Mouse (Mus musculus): ENCODE data around the gene Eif4ebp2. TPM values are rescaled to one million over a fixed set of nuclear protein-coding genes. Genes with fewer than 3 reads are reported as not detected.

Eif4ebp2 gene
- polyA plus RNA-seq, 1 experiment, result 93.7 TPM

GRCm38 (mm10) chr10:61386284-61386683, 66.2 kb downstream of the Eif4ebp2 start:
- Histone ChIP-seq H3K4me1 (ENCODE audit: control insufficient read depth, insufficient read depth, insufficient read length) (no peaks in the 10 kb centered on the region), H3K4me3 (ENCODE audit: extremely low read depth, insufficient read depth, insufficient read length) (no peak overlapping the region), H3K27me3 (ENCODE audit: control insufficient read depth, insufficient read depth, low read length) (peaks cover 8% of the 10 kb centered on the region), H3K27ac (ENCODE audit: insufficient read depth, low read length) (no peak overlapping the region), H3K36me3 (ENCODE audit: control insufficient read depth, insufficient read depth, low read length) (no peaks in the 10 kb centered on the region)
- 66% methylated on average over 6 of the region's 6 CpGs for WGBS
- no peak for DNase-seq (ENCODE audit: low read depth in 1 of 2, low spot score in 2 of 2)
- TF ChIP-seq POLR2A (IDR thresholded peaks at IDR 0.05; ENCODE audit: low read depth, low read length) (no peak), CTCF (IDR thresholded peaks at IDR 0.05; ENCODE audit: extremely low read depth, insufficient read depth, insufficient read length, insufficient replicate concordance) (no peak)

GRCm38 (mm10) chr10:61385174-61385573, 67.3 kb downstream of the Eif4ebp2 start:
- 86% methylated on average over 6 of the region's 6 CpGs for WGBS
- TF ChIP-seq POLR2A (IDR thresholded peaks at IDR 0.05; ENCODE audit: low read depth, low read length), result no peak
- no peak for TF ChIP-seq CTCF (IDR thresholded peaks at IDR 0.05; ENCODE audit: extremely low read depth, insufficient read depth, insufficient read length, insufficient replicate concordance)

GRCm38 (mm10) chr10:61383715-61384047, 68.8 kb downstream of the Eif4ebp2 start:
- Histone ChIP-seq H3K36me3 (ENCODE audit: control insufficient read depth, insufficient read depth, low read length) (no peaks in the 10 kb centered on the region), H3K4me1 (ENCODE audit: control insufficient read depth, insufficient read depth, insufficient read length) (no peaks in the 10 kb centered on the region), H3K4me3 (ENCODE audit: extremely low read depth, insufficient read depth, insufficient read length) (peak overlapping the region; percentile 58; the same call in 1 of the 2 replicates), H3K27ac (ENCODE audit: insufficient read depth, low read length) (no peak overlapping the region), H3K27me3 (ENCODE audit: control insufficient read depth, insufficient read depth, low read length) (peaks cover 8% of the 10 kb centered on the region)
- DNase-seq (ENCODE audit: low read depth in 1 of 2, low spot score in 2 of 2), result no peak
- WGBS, result 14% methylated on average over 11 of the region's 11 CpGs
- TF ChIP-seq POLR2A (IDR thresholded peaks at IDR 0.05; ENCODE audit: low read depth, low read length) (no peak), CTCF (IDR thresholded peaks at IDR 0.05; ENCODE audit: extremely low read depth, insufficient read depth, insufficient read length, insufficient replicate concordance) (no peak)

More at GRCm38 (mm10) chr10:61385174-61385573, 67.3 kb downstream of the Eif4ebp2 start:
- Histone ChIP-seq H3K36me3 (ENCODE audit: control insufficient read depth, insufficient read depth, low read length) (no peaks in the 10 kb centered on the region), H3K4me3 (ENCODE audit: extremely low read depth, insufficient read depth, insufficient read length) (no peak overlapping the region), H3K27ac (ENCODE audit: insufficient read depth, low read length) (no peak overlapping the region), H3K4me1 (ENCODE audit: control insufficient read depth, insufficient read depth, insufficient read length) (no peaks in the 10 kb centered on the region), H3K27me3 (ENCODE audit: control insufficient read depth, insufficient read depth, low read length) (peaks cover 8% of the 10 kb centered on the region)
- DNase-seq (ENCODE audit: low read depth in 1 of 2, low spot score in 2 of 2), result no peak

- DNase-seq (ENCODE audit: low read depth in 1 of 2, low spot score in 2 of 2), result peak in 1 of 2 experiments; percentile 16
- H3K27me3 ChIP-seq (ENCODE audit: control insufficient read depth, insufficient read depth, low read length), result peaks cover 8% of the 10 kb centered on the region
- no peak for TF ChIP-seq CTCF (IDR thresholded peaks at IDR 0.05; ENCODE audit: extremely low read depth, insufficient read depth, insufficient read length, insufficient replicate concordance)
- TF ChIP-seq POLR2A (IDR thresholded peaks at IDR 0.05; ENCODE audit: low read depth, low read length), result 0 out of 2 replicates have a peak, but pooled peaks have one; percentile 15
Measured at GRCm38 (mm10) chr10:61383021-61383714, 69.3 kb downstream of the Eif4ebp2 start, which contains the start of gene Pald1. Gene Pald1 (minus strand): TSS chr10:61383530.

GRCm38 (mm10) chr10:61382281-61382731, 70.2 kb downstream of the Eif4ebp2 start:
- peak overlapping the region; percentile 58 for H3K4me3 ChIP-seq (ENCODE audit: extremely low read depth, insufficient read depth, insufficient read length)
- H3K27me3 ChIP-seq (ENCODE audit: control insufficient read depth, insufficient read depth, low read length), result peaks cover 8% of the 10 kb centered on the region
- TF ChIP-seq CTCF (IDR thresholded peaks at IDR 0.05; ENCODE audit: extremely low read depth, insufficient read depth, insufficient read length, insufficient replicate concordance), result no peak
- TF ChIP-seq POLR2A (IDR thresholded peaks at IDR 0.05; ENCODE audit: low read depth, low read length), result no peak
- no peaks in the 10 kb centered on the region for H3K4me1 ChIP-seq (ENCODE audit: control insufficient read depth, insufficient read depth, insufficient read length)
- no peaks in the 10 kb centered on the region for H3K36me3 ChIP-seq (ENCODE audit: control insufficient read depth, insufficient read depth, low read length)
- H3K27ac ChIP-seq (ENCODE audit: insufficient read depth, low read length), result no peak overlapping the region
- under 1% methylated on average over 8 of the region's 8 CpGs for WGBS
- no peak for DNase-seq (ENCODE audit: low read depth in 1 of 2, low spot score in 2 of 2)

More at GRCm38 (mm10) chr10:61383021-61383714, 69.3 kb downstream of the Eif4ebp2 start, which contains the start of gene Pald1:
- H3K4me3 ChIP-seq (ENCODE audit: extremely low read depth, insufficient read depth, insufficient read length), result peak within 1 kb of the TSS; percentile 58
- no peaks in the 10 kb centered on the region for H3K4me1 ChIP-seq (ENCODE audit: control insufficient read depth, insufficient read depth, insufficient read length)
- H3K27ac ChIP-seq (ENCODE audit: insufficient read depth, low read length), result peak within 1 kb of the TSS; percentile 2; the same call in 1 of the 2 replicates
- no peaks in the 10 kb centered on the region for H3K36me3 ChIP-seq (ENCODE audit: control insufficient read depth, insufficient read depth, low read length)
- 1% methylated on average over 59 of the region's 60 CpGs for WGBS

- Histone ChIP-seq H3K36me3 (ENCODE audit: control insufficient read depth, insufficient read depth, low read length) (no peaks in the 10 kb centered on the region), H3K4me3 (ENCODE audit: extremely low read depth, insufficient read depth, insufficient read length) (peak overlapping the region; percentile 12), H3K27me3 (ENCODE audit: control insufficient read depth, insufficient read depth, low read length) (peaks cover 8% of the 10 kb centered on the region), H3K4me1 (ENCODE audit: control insufficient read depth, insufficient read depth, insufficient read length) (no peaks in the 10 kb centered on the region), H3K27ac (ENCODE audit: insufficient read depth, low read length) (peak overlapping the region; percentile 21; the same call in 1 of the 2 replicates)
- WGBS, result 1% methylated on average over 8 of the region's 8 CpGs
- TF ChIP-seq POLR2A (IDR thresholded peaks at IDR 0.05; ENCODE audit: low read depth, low read length), result no peak
- TF ChIP-seq CTCF (IDR thresholded peaks at IDR 0.05; ENCODE audit: extremely low read depth, insufficient read depth, insufficient read length, insufficient replicate concordance), result no peak
- DNase-seq (ENCODE audit: low read depth in 1 of 2, low spot score in 2 of 2), result no peak
Measured at GRCm38 (mm10) chr10:61381823-61382222, 70.6 kb downstream of the Eif4ebp2 start.

- Histone ChIP-seq H3K36me3 (ENCODE audit: control insufficient read depth, insufficient read depth, low read length) (no peaks in the 10 kb centered on the region), H3K4me1 (ENCODE audit: control insufficient read depth, insufficient read depth, insufficient read length) (no peaks in the 10 kb centered on the region), H3K27ac (ENCODE audit: insufficient read depth, low read length) (peak overlapping the region; percentile 58), H3K27me3 (ENCODE audit: control insufficient read depth, insufficient read depth, low read length) (peaks cover 8% of the 10 kb centered on the region), H3K4me3 (ENCODE audit: extremely low read depth, insufficient read depth, insufficient read length) (no peak overlapping the region)
- no peak for DNase-seq (ENCODE audit: low read depth in 1 of 2, low spot score in 2 of 2)
- TF ChIP-seq POLR2A (IDR thresholded peaks at IDR 0.05; ENCODE audit: low read depth, low read length) (no peak), CTCF (IDR thresholded peaks at IDR 0.05; ENCODE audit: extremely low read depth, insufficient read depth, insufficient read length, insufficient replicate concordance) (no peak)
- WGBS, result 48% methylated on average over 9 of the region's 9 CpGs
Measured at GRCm38 (mm10) chr10:61380186-61380585, 72.3 kb downstream of the Eif4ebp2 start.

Measured in spleen, adult 2 months (tissue).